Mouse (Mus musculus) heart, postnatal 0 days (tissue): Measurements from ENCODE around the gene Myo5c.

Source experiments
- CTCF ChIP-seq: IDR thresholded peaks from 2 replicates; pipeline ENCODE4 v1.5.1; 2016; ENCODE audit warnings: antibody characterized with exemption, control low read depth, low read depth
- EP300 ChIP-seq: IDR thresholded peaks from 2 replicates; pipeline ENCODE4 v1.6.1; 2016; ENCODE audit warnings: antibody characterized with exemption, low read depth

DNA sequence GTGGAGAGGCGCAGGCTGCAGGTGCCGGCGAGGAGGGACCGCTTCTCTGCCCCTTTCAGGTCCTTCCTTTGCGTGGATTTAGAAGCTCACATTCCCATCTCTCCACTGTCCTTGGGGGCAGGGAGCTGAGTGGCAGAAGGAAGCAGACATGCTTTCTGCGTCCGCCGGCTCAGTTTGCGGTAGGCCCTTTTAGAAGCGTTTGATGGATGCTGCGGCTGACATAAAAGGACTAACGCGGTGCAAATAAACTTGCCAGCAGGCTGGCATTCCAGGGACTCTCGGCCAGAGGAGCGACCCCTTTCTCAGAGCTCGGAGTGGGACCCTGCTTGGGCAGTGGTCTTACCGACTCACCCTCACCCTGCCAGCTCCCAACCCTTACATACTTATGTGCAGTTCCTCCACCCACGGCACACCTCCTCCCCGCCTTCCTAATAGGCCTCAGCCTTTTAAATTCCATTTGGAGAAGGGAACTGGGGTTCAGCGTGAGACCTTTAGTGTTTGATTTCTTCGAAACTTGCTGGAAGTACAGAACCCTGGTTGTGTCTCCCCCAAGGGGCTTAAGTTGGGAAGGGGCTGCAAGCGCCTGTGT is 82.8 kb downstream of the Myo5c start:
- TF ChIP-seq CTCF (no peak), EP300 (no peak)
